Comparison of ENCODE assay signal across 18 mouse cellular contexts in the genomic region with DNA sequence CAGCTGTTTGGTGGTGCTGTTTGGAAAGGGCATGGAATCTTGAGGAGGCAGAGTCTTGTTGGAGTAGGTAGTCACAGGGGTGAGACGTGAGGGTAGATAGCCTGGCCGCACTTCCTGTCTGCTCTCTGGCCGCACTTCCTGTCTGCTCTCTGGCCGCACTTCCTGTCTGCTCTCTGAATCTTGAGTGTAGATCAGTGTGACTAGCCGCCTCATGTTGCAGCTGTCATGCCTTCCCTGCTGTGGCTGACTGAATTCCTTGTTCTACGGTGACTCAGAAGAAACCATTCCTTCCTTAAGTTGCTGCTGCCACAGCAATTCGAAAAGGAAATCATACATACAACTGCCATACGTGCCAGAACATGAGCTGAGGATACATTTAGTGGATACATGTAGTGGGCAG. TPM values are rescaled to one million over a fixed set of nuclear protein-coding genes. Genes with fewer than 3 reads are reported as not detected.
DNase-seq lines count a peak whose midpoint lies in the region; ATAC-seq and TF ChIP-seq lines count a peak whose summit lies in the region.
"Had no signal": no experiment of that assay in that cellular context is flagged by ENCODE, and none has a peak within 500 bp of the region (broad histone marks: within the 10 kb centered on the region; RNA-seq: fewer than 3 reads in every experiment).

No protein-coding gene starts in this region.

- no peak for TF ChIP-seq POLR2A in myocyte (IDR thresholded peaks at IDR 0.05; ENCODE audit: insufficient read length, low read depth)

- no peaks in the 10 kb centered on the region for H3K36me3 ChIP-seq in myocyte (ENCODE audit: control insufficient read depth, insufficient read depth)
- H3K36me3 ChIP-seq: embryonic facial prominence, embryonic 12.5 days; heart, embryonic 15.5 days had no signal

- ATAC-seq in CD4-positive, CD25-positive, alpha-beta regulatory T cell, adult 4 months = peak; percentile 20
- ATAC-seq in granulocyte monocyte progenitor cell, adult 5-6 weeks (replicated peaks; ENCODE audit: poor library complexity, severe bottlenecking) = peak; percentile 68
- ATAC-seq: forebrain, postnatal 0 days; hindbrain, postnatal 0 days had no signal

- peak; percentile 73 for DNase-seq in 3134 (ENCODE audit: extremely low read depth, insufficient read length, low spot score)
- DNase-seq in frontal cortex, postnatal 14 days (ENCODE audit: low spot score in 2 of 2) = no peak
- DNase-seq in adrenal gland, postnatal 36 days = no peak
- DNase-seq in right cerebral cortex, postnatal 14 days = no peak
- DNase-seq in thymus, postnatal 0 days (ENCODE audit: low spot score) = no peak
- DNase-seq: adrenal gland, postnatal 25 days; cerebellum, adult 9-10 months; forebrain, postnatal 0 days; kidney, adult 11 months; lung, embryonic 14.5 days; midbrain, embryonic 14.5 days had no signal

- no peak overlapping the region for H3ac ChIP-seq in myocyte (ENCODE audit: control insufficient read depth, insufficient read length)

- no peak overlapping the region for H3K4me3 ChIP-seq in myocyte
- H3K4me3 ChIP-seq: embryonic facial prominence, embryonic 12.5 days; heart, embryonic 15.5 days had no signal

- H3K4me2 ChIP-seq in myocyte (ENCODE audit: low read depth) = no peak overlapping the region
- H3K4me2 ChIP-seq: embryonic facial prominence, embryonic 12.5 days; heart, embryonic 15.5 days; liver, embryonic 11.5 days; lung, embryonic 14.5 days had no signal

- H3K79me2 ChIP-seq in myocyte (ENCODE audit: control insufficient read depth, insufficient read depth) = no peaks in the 10 kb centered on the region

- H3K27me3 ChIP-seq in myocyte (ENCODE audit: control insufficient read depth, insufficient read depth, insufficient read length) = no peaks in the 10 kb centered on the region
- H3K27me3 ChIP-seq: embryonic facial prominence, embryonic 12.5 days; heart, embryonic 15.5 days had no signal

TF ChIP-seq in myocyte, 11 proteins besides CTCF, POLR2A, EP300 and RAD21:
- TF ChIP-seq MAX (IDR thresholded peaks at IDR 0.05; ENCODE audit: low read depth) (no peak), USF1 (IDR thresholded peaks at IDR 0.05; ENCODE audit: low read depth) (no peak), MYOG (IDR thresholded peaks at IDR 0.05; ENCODE audit: control insufficient read depth in 1 of 3, insufficient read depth in 1 of 3, insufficient read length in 2 of 3, low read depth in 2 of 3) (peak in 1 of 3 experiments; percentile 27), MYOD1 (IDR thresholded peaks at IDR 0.05; ENCODE audit: control insufficient read depth in 1 of 3, insufficient read length in 2 of 3, low read depth in 2 of 3) (peak in 2 of 3 experiments; percentile 76 to 78)

RNA-seq across cellular contexts. Expression of a gene that starts 31.9 kb away (rescaled TPM):
- 10 to 100 TPM; 19.7 to 31.0 TPM for polyA plus RNA-seq in CD4-positive, CD25-positive, alpha-beta regulatory T cell, adult 4 months (2017; shearing (Covaris generic))
- total RNA-seq in granulocyte monocyte progenitor cell, adult 5-6 weeks (2014; fragmentation: Nextera tagmentation) = 16.9 and 26.1 TPM in 2 replicates
- 173 and 195 TPM in 2 replicates for total RNA-seq in granulocyte monocyte progenitor cell, adult 5-6 weeks (2017)
- polyA plus RNA-seq in myocyte (2012; fragmentation: generic; extraction: Trizol) = 51.3 TPM
- total RNA-seq in adrenal gland, postnatal 36 days (2021) = 100 to 1,000 TPM; 145 to 309 TPM
- 10.3 and 11.3 TPM in 2 replicates for polyA plus RNA-seq in thymus, postnatal 0 days (2015; fragmentation: Nextera tagmentation; extraction: Ambion mirVana)
